Mouse (Mus musculus) colon, adult 2 months (tissue): ENCODE data around the gene Spire2. TPM values are rescaled to one million over a fixed set of nuclear protein-coding genes. Genes with fewer than 3 reads are reported as not detected.

ENCODE experiments used
- polyA plus RNA-seq: library from polyadenylated mRNA; depleted of rRNA; stranded (reverse); fragments of >200 nt; gene quantifications from 2 replicates; pipeline ENCODE4 v1.2.3, GENCODE M21; 2012; rRNA removed

The Spire2 gene
- 63.4 and 66.8 TPM in 2 replicates for polyA plus RNA-seq

GRCm38 (mm10) chr8:123332262-123333090, at the start of gene Spire2:
Gene Spire2 (plus strand): TSS chr8:123332713.

GRCm38 (mm10) chr8:123318467-123318911, 14.0 kb upstream of the Spire2 start, which contains the start of gene Fanca:
Gene Fanca (minus strand): TSS chr8:123318576.

DNA sequence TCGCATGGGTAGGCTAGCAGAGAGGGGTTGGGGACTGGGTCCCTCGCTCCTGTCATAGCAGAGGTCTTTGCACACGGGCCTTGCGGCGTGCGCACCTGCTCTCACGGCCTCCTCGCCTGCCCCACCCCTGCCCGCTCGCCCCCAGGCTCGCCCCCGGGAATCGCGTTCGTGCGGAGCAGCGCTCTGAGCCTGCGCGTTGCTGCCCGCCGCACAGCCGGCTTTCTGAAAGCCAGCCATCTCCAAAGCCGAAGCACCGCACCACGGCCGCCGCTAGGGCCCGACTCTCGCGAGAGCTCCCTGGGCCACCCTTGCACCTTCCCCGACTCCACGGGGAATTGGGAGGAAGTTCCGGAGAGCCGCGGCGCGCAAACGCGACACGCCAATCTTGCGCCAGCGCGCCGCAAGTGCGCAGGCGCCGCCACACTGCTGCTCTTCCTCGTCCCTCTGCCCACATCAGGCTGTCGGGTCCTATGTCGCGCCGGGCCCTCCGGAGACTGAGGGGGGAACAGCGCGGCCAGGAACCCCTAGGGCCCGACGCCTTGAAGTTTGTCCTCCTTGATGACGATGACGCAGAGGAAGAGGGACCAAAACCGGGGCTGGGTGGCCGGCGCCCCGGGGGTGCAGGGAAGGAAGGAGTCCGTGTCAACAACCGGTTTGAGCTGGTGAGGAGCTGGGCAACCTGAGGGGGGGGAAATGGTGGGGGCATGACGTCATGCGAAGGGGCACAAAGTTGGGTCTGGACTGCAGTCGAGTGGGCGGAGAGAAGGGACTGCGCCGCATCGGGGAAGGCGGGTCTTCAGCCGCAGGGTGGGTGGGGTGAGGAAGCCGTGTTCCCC, 41.1 kb downstream of the Spire2 start, which contains the start of gene Tcf25:
Gene Tcf25 (plus strand): TSS at position 351 of the 836 bp plus-strand sequence.

GRCm38 (mm10) chr8:123406786-123407185, 74.3 kb downstream of the Spire2 start, which contains the start of gene Mc1r:
Gene Mc1r (plus strand): TSS chr8:123407107.

DNA sequence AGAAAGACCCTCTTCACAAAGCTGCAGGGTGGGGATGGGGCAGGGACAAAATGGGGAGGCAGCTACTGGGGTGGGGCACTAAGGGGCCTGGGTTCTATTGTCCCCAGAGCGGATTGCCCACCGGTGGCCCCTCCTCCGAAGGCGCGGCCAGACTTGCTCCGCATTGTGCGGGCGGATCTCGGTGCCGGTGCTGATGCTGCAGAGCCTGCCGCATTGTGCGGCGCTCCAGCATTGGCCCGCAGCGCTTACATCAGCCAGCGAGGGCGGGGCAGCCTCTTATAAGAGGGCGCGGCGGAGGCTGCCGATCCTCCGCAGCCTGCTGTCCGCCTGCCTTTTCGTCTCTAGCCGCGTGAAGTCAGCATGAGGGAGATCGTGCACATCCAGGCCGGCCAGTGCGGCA, 78.7 kb downstream of the Spire2 start, which contains the start of gene Tubb3:
Gene Tubb3 (plus strand): TSS at position 179 of the 400 bp plus-strand sequence.

Other genes with a start within 250 kb of the Spire2 start
- 3,653 and 3,715 TPM in 2 replicates for gene Rpl13, start 230.4 kb upstream of the Spire2 start, polyA plus RNA-seq
- gene Cpne7, start 215.3 kb upstream of the Spire2 start, polyA plus RNA-seq, result 0.56 and 0.69 TPM in 2 replicates
- 0.56 and 1.5 TPM in 2 replicates for gene Sult5a1, start 174.4 kb upstream of the Spire2 start, polyA plus RNA-seq
- gene Dpep1, start 146.5 kb upstream of the Spire2 start, polyA plus RNA-seq, result 437 and 476 TPM in 2 replicates
- 195 and 216 TPM in 2 replicates for gene Chmp1a, start 120.0 kb upstream of the Spire2 start, polyA plus RNA-seq
- 0.26 and 0.49 TPM in 2 replicates for gene Spata33, start 119.9 kb upstream of the Spire2 start, polyA plus RNA-seq
- 48.9 and 49.5 TPM in 2 replicates for gene Cdk10, start 107.9 kb upstream of the Spire2 start, polyA plus RNA-seq
- 19.5 and 20.9 TPM in 2 replicates for gene Spata2l, start 96.5 kb upstream of the Spire2 start, polyA plus RNA-seq
- gene Zfp276, start 78.5 kb upstream of the Spire2 start, polyA plus RNA-seq, result 39.4 and 42.7 TPM in 2 replicates
- gene Vps9d1, start 78.4 kb upstream of the Spire2 start, polyA plus RNA-seq, result 91.9 and 134 TPM in 2 replicates
- gene Fanca, start 14.1 kb upstream of the Spire2 start, polyA plus RNA-seq, result 17.9 and 19.3 TPM in 2 replicates
- 141 and 159 TPM in 2 replicates for gene Tcf25, start 41.0 kb downstream of the Spire2 start, polyA plus RNA-seq
- gene Mc1r, start 74.4 kb downstream of the Spire2 start, polyA plus RNA-seq, result 0.02 and 0.03 TPM in 2 replicates
- 24.2 and 25.0 TPM in 2 replicates for gene Tubb3, start 78.7 kb downstream of the Spire2 start, polyA plus RNA-seq
- 19.7 and 20.4 TPM in 2 replicates for gene Def8, start 90.8 kb downstream of the Spire2 start, polyA plus RNA-seq
- gene Afg3l1, start 145.2 kb downstream of the Spire2 start, polyA plus RNA-seq, result 16.1 and 19.0 TPM in 2 replicates
- 0.27 and 0.61 TPM in 2 replicates for gene Dbndd1, start 182.8 kb downstream of the Spire2 start, polyA plus RNA-seq
- 4.0 and 4.7 TPM in 2 replicates for gene Gas8, start 186.1 kb downstream of the Spire2 start, polyA plus RNA-seq